Mouse (Mus musculus): ENCODE data around the gene Golt1a. TPM values are rescaled to one million over a fixed set of nuclear protein-coding genes. Genes with fewer than 3 reads are reported as not detected.

Gene Golt1a
- polyA plus RNA-seq (2012; ENCODE audit: low replicate concordance), result not detected in 2 replicates

GRCm38 (mm10) chr1:133309652-133310267 is at the start of gene Golt1a:
TSS of gene Golt1a (plus strand) at chr1:133309800.

GRCm38 (mm10) chr1:133321267-133321925 is 11.8 kb downstream of the Golt1a start, which contains the start of gene Kiss1:
TSS of gene Kiss1 (plus strand) at chr1:133321875.

GRCm38 (mm10) chr1:133350210-133350609 is 40.6 kb downstream of the Golt1a start, which contains the start of gene Ren1:
TSS of gene Ren1 (plus strand) at chr1:133350510.

GRCm38 (mm10) chr1:133363276-133364021 is 53.8 kb downstream of the Golt1a start, which contains the start of gene Etnk2:
TSS of gene Etnk2 (plus strand) at chr1:133363572.

Other genes starting within 250 kb of the Golt1a start
- 27.5 and 55.7 TPM in 2 replicates for gene Ppp1r15b, start 178.7 kb upstream of the Golt1a start, polyA plus RNA-seq (2012; ENCODE audit: low replicate concordance)
- 6.1 and 10.7 TPM in 2 replicates for gene Plekha6, start 145.6 kb upstream of the Golt1a start, polyA plus RNA-seq (2012; ENCODE audit: low replicate concordance)
- gene Kiss1, start 12.1 kb downstream of the Golt1a start, polyA plus RNA-seq (2012; ENCODE audit: low replicate concordance), result not detected in 2 replicates
- not detected in 2 replicates for gene Ren1, start 40.7 kb downstream of the Golt1a start, polyA plus RNA-seq (2012; ENCODE audit: low replicate concordance)
- 0.13 and 0.29 TPM in 2 replicates for gene Etnk2, start 53.8 kb downstream of the Golt1a start, polyA plus RNA-seq (2012; ENCODE audit: low replicate concordance)
- gene Sox13, start 114.6 kb downstream of the Golt1a start, polyA plus RNA-seq (2012; ENCODE audit: low replicate concordance), result 1.6 and 2.4 TPM in 2 replicates

Data from hematopoietic multipotent progenitor cell, adult 10-12 weeks (in vitro differentiated cells).